Mouse (Mus musculus) lung, embryonic 15.5 days (tissue): ENCODE data around the gene Mta3. TPM values are rescaled to one million over a fixed set of nuclear protein-coding genes. Genes with fewer than 3 reads are reported as not detected.

Source experiments
- ATAC-seq: fragments of 200-750 bp; cut with Nextera tagmentation; 2 replicates; pipeline ENCODE4 v1.8.0; 2017; ENCODE audit warnings: moderate number of reproducible peaks, borderline replicate concordance; ENCODE audit not compliant: low FRiP score, low TSS enrichment; ENCODE audit errors: extremely low read depth
- H3K27ac ChIP-seq: fragments of 300-500 bp; sonication (generic); 2 replicates; pipeline ENCODE4 v1.5.1; 2015; ENCODE audit warnings: moderate library complexity, mild to moderate bottlenecking, inconsistent platforms
- H3K27me3 ChIP-seq: fragments of 300-500 bp; sonication (generic); 2 replicates; pipeline ENCODE4 v1.6.1; 2015; ENCODE audit warnings: inconsistent platforms
- H3K36me3 ChIP-seq: fragments of 300-500 bp; sonication (generic); 2 replicates; pipeline ENCODE4 v1.6.1; 2015; ENCODE audit warnings: inconsistent platforms
- H3K4me1 ChIP-seq: fragments of 300-500 bp; sonication (generic); 2 replicates; pipeline ENCODE4 v1.6.1; 2015; ENCODE audit warnings: inconsistent platforms
- H3K4me2 ChIP-seq: fragments of 300-500 bp; sonication (generic); 2 replicates; pipeline ENCODE4 v1.6.1; 2015; ENCODE audit warnings: inconsistent platforms, mild to moderate bottlenecking, moderate library complexity
- H3K4me3 ChIP-seq: fragments of 300-500 bp; sonication (generic); 2 replicates; pipeline ENCODE4 v1.5.1; 2015; ENCODE audit warnings: mild to moderate bottlenecking, inconsistent platforms
- H3K9ac ChIP-seq: fragments of 300-500 bp; sonication (generic); 2 replicates; pipeline ENCODE4 v1.6.1; 2015; ENCODE audit warnings: inconsistent platforms
- H3K9me3 ChIP-seq: fragments of 300-500 bp; sonication (generic); 2 replicates; pipeline ENCODE4 v1.6.1; 2016; ENCODE audit warnings: inconsistent platforms
- WGBS: fragments of 180-500 bp; shearing (Covaris S2); methylation state at CpG from one replicate; pipeline ENCODE4 v1.1.7; 2015; 5-methylcytosine and 5-hydroxymethylcytosine counted together
- polyA plus RNA-seq: library from polyadenylated mRNA; unstranded; fragments of >200 nt; fragmentation: Nextera tagmentation; extraction: Ambion mirVana; gene quantifications from 2 replicates; pipeline ENCODE4 v1.2.1, GENCODE M21; 2015

Mta3 gene
- polyA plus RNA-seq, 1 experiment from 2014 or later = 51.5 TPM

DNA sequence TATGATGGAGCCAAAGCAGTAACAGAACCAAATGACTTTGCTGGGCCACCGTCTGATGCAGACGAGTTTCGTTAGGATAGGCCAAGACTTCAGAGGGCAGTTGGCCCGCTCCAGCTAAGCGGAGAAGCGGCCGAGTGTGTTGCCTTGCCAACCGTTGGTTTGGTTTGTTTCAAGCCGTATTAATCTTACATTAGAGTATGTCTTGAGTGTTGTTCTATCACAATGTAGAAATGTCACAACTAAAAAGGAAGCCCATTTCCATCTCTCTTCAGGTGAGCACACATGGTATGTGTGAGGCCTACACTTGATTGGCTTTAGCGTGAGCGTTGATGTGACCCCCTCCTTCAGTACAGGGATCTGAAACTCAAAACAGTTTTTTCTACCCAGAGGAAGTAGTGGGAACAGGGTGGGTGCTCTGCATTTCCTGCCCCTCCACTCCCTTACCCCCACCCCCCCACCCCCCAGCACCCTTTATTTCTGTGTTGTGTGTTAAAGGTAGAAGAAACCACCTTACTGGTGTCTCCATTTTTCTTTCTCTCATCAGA, 93.6 kb downstream of the Mta3 start:
- Histone ChIP-seq H3K4me3 (no peak overlapping the region), H3K4me1 (peaks cover 8% of the 10 kb centered on the region; the same call in 1 of the 2 replicates), H3K9me3 (no peaks in the 10 kb centered on the region), H3K27me3 (no peaks in the 10 kb centered on the region), H3K36me3 (0 out of 2 replicates have a peak, but pooled peaks cover 4% of the 10 kb centered on the region), H3K27ac (no peak overlapping the region), H3K9ac (no peak overlapping the region), H3K4me2 (no peak overlapping the region)
- ATAC-seq = no peak
- 83% methylated on average over 11 of the region's 11 CpGs for WGBS

DNA sequence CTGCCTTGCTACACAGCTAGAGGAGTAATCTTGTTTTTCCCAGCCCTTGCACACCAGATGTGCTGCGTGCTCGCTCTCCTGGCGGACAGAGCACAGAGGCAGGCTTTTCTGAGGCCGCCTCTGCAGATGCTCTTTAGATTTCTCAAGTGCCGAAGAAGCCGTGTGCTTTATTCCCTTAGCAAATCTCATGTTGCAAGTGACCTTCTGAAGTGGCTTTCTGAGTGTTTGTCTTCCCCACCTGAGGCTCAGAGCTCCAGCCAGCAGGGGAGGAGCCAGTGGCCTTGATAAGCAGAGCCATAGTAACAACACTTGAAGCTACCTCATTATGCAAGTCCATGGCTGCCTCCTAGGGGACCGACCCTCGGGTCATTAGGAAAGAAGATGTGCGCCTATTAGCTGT, 98.0 kb downstream of the Mta3 start:
- peak; percentile 84 for ATAC-seq
- 53% methylated on average over 9 of the region's 9 CpGs for WGBS

DNA sequence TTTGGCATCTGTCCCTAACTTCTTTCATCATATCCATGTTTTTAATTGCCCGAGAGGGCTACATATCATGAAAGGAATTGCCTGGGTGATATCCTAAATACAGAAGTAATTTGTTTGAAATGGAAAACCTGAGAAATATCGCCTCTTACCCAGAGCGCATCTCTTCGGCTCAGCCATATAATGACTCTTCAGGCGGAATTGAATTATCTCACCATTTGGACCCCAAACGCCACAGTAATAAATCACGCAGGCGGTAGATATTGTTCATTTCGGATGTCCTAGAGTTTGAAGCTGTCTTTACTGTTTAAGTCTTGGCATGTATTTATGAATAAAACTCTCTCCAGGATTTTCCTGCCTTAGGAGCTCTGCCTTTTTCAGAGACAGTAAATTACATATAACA, 99.1 kb downstream of the Mta3 start:
- H3K27me3 ChIP-seq = no peaks in the 10 kb centered on the region
- no peak overlapping the region for H3K4me3 ChIP-seq
- no peak for ATAC-seq
- H3K4me2 ChIP-seq = no peak overlapping the region
- peaks cover 26% of the 10 kb centered on the region; the same call in 1 of the 2 replicates for H3K4me1 ChIP-seq
- no peak overlapping the region for H3K27ac ChIP-seq
- WGBS = 83% methylated on average over 9 of the region's 9 CpGs
- H3K9ac ChIP-seq = no peak overlapping the region
- peaks cover 4% of the 10 kb centered on the region; the same call in 1 of the 2 replicates for H3K36me3 ChIP-seq
- no peaks in the 10 kb centered on the region for H3K9me3 ChIP-seq

More for the DNA sequence above, 98.0 kb downstream of the Mta3 start:
- peak overlapping the region; percentile 12; the same call in 1 of the 2 replicates for H3K4me2 ChIP-seq
- peak overlapping the region; percentile 63 for H3K27ac ChIP-seq
- no peaks in the 10 kb centered on the region for H3K9me3 ChIP-seq
- H3K36me3 ChIP-seq = peaks cover 3% of the 10 kb centered on the region; the same call in 1 of the 2 replicates
- H3K27me3 ChIP-seq = no peaks in the 10 kb centered on the region
- peaks cover 26% of the 10 kb centered on the region; the same call in 1 of the 2 replicates for H3K4me1 ChIP-seq
- H3K4me3 ChIP-seq = no peak overlapping the region
- no peak overlapping the region for H3K9ac ChIP-seq

DNA sequence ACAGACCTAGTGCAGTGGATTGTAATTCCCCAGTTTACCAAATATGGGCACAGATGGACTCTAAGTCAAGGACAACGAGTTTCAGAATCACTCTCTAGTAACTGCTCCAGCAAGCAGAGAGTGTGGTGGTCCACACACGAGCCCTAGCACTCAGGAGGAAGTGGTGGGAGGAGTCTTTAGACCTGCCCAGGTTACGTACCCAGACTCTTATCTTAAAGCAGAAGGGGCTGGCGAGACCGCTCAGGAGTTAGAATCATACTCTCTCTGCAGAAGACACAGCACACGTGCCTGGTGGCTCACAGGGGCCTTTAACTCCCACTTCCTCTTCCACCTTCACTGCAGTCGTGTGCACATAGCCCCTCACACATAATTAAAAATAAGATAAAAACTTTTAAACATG, 101.4 kb downstream of the Mta3 start:
- H3K9ac ChIP-seq = no peak overlapping the region
- H3K36me3 ChIP-seq = peaks cover 7% of the 10 kb centered on the region; the same call in 1 of the 2 replicates
- H3K4me2 ChIP-seq = no peak overlapping the region
- H3K27me3 ChIP-seq = no peaks in the 10 kb centered on the region
- H3K4me3 ChIP-seq = no peak overlapping the region
- H3K27ac ChIP-seq = peak overlapping the region; percentile 11; the same call in 1 of the 2 replicates
- ATAC-seq = no peak
- 35% methylated on average over 7 of the region's 7 CpGs for WGBS
- peaks cover 26% of the 10 kb centered on the region; the same call in 1 of the 2 replicates for H3K4me1 ChIP-seq
- H3K9me3 ChIP-seq = no peaks in the 10 kb centered on the region

DNA sequence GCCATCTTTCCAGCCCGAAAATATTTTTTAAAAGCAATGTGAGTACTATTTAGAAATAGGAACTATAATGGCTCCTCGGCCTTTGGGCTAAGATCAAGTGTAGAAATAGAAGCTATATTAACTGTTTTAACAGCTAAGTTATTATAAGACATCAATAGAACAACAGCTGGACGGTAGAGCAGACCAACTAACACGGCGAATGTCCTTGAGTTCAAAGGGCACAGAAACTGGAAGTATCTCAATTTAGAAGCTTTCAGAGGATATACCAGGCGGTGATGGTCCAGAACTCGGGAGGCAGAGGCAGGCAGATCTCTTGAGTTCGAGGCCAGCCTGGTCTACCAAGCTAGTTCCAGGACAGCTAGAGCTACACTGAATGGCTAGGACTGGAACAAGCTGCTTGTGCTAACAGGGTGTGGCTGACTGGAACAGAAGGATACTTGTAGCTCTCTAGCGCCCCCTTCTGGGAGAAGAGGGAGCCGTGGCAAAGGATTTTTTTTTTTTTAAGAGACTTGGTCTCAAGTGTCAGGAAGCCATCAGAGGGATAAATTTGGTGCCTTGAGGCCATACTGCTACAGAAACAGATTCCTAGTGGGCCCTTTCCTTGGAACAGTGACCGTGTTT, 101.9 kb downstream of the Mta3 start:
- Histone ChIP-seq H3K9ac (no peak overlapping the region), H3K4me1 (peaks cover 24% of the 10 kb centered on the region; the same call in 1 of the 2 replicates), H3K4me3 (no peak overlapping the region), H3K36me3 (peaks cover 7% of the 10 kb centered on the region; the same call in 1 of the 2 replicates), H3K27ac (peak overlapping the region; percentile 11; the same call in 1 of the 2 replicates), H3K27me3 (no peaks in the 10 kb centered on the region), H3K9me3 (no peaks in the 10 kb centered on the region), H3K4me2 (no peak overlapping the region)
- ATAC-seq = no peak
- WGBS = 69% methylated on average over 11 of the region's 11 CpGs

DNA sequence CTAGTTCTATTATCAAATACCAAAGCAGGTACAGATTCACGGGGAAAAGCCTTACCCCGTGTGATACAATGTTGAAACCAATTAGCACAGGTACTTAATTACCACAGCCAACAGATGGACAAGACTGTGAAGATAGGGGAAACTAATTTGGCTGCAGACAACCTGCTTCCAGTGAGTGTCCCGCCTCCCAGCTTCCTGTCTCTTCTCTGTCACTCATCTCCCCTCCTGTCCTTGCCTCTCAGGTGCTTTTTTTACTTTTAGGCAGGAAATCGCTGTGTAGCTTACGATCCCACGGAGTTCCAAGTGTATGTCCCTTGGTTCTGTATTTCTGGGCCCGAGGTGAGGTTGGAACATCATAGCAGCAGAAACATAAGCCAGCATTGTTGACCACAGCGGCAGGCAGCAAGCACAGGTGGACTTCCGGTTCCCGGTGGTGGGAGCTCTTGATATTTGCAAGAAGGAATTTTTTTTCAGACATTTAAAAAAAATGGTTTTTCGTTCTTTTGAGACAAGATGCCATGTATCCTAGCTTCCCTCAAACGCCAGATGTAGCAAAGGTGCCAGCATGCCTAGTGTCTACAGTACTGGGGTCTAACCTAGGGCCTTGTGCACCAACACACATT, 102.6 kb downstream of the Mta3 start:
- H3K4me3 ChIP-seq = no peak overlapping the region
- H3K4me1 ChIP-seq = peaks cover 22% of the 10 kb centered on the region; the same call in 1 of the 2 replicates
- H3K36me3 ChIP-seq = peaks cover 7% of the 10 kb centered on the region; the same call in 1 of the 2 replicates
- ATAC-seq = no peak
- 86% methylated on average over 12 of the region's 12 CpGs for WGBS
- no peaks in the 10 kb centered on the region for H3K9me3 ChIP-seq
- no peak overlapping the region for H3K9ac ChIP-seq
- H3K4me2 ChIP-seq = no peak overlapping the region
- no peaks in the 10 kb centered on the region for H3K27me3 ChIP-seq
- H3K27ac ChIP-seq = no peak overlapping the region

DNA sequence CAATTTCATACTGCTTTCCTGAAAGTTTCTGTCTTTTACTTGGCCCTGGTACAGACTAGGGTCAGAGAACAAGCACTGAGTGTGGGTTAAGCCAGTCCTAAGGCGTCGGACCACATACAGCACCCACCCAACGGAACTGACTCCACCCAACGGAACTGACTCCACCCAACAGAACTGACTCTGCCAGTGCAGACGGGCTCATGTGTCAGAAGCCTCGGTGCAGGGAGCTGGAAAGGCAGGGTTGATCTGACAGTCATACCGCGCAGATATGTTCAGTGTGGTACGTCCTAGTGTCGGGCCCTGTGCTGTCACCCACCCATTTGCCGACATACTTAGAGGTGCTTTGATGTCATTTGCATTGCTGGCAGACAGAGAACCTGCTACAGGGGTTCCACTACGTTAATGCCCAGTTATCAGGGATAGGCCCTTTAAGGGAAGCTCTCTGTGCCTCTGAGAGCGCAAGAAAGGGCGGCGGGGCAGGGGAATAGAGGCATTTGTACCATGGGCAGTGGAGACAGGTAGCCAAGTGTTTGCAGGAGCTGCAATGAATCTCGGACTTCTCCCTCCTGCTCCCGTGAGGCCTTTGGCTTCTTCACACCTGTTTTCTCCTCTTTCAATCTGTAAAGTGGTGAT, 103.3 kb downstream of the Mta3 start:
- Histone ChIP-seq H3K9me3 (no peaks in the 10 kb centered on the region), H3K9ac (no peak overlapping the region), H3K27ac (no peak overlapping the region), H3K36me3 (peaks cover 7% of the 10 kb centered on the region; the same call in 1 of the 2 replicates), H3K27me3 (no peaks in the 10 kb centered on the region), H3K4me1 (peaks cover 20% of the 10 kb centered on the region; the same call in 1 of the 2 replicates), H3K4me2 (no peak overlapping the region), H3K4me3 (no peak overlapping the region)
- ATAC-seq = 0 out of 2 replicates have a peak, but pooled peaks have one; percentile 25
- WGBS = 78% methylated on average over 17 of the region's 17 CpGs

DNA sequence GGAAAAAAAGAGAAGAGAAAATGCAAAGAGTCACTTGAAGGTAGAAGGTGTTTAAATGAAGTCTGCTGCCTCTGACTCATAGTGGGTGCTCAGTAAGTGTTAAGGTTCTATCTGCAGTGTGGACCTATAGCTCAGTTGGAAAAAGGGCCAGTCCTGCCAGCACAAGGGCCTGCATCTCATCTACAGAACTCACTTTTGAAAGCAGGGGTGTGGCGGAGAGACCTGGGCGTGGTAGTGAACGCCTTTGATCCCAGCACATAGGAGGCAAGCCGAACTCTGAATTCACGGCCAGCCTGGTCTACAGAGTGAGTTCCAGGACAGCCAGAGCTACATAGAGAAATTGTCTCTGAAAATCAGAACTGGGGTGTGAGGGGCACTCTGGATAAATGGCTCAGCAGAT, 104.3 kb downstream of the Mta3 start:
- no peaks in the 10 kb centered on the region for H3K27me3 ChIP-seq
- H3K27ac ChIP-seq = no peak overlapping the region
- peaks cover 7% of the 10 kb centered on the region; the same call in 1 of the 2 replicates for H3K36me3 ChIP-seq
- WGBS = 84% methylated on average over 5 of the region's 5 CpGs
- H3K9ac ChIP-seq = no peak overlapping the region
- no peak overlapping the region for H3K4me3 ChIP-seq
- ATAC-seq = no peak
- H3K9me3 ChIP-seq = no peaks in the 10 kb centered on the region
- 0 out of 2 replicates have a peak, but pooled peaks cover 16% of the 10 kb centered on the region for H3K4me1 ChIP-seq
- H3K4me2 ChIP-seq = no peak overlapping the region

DNA sequence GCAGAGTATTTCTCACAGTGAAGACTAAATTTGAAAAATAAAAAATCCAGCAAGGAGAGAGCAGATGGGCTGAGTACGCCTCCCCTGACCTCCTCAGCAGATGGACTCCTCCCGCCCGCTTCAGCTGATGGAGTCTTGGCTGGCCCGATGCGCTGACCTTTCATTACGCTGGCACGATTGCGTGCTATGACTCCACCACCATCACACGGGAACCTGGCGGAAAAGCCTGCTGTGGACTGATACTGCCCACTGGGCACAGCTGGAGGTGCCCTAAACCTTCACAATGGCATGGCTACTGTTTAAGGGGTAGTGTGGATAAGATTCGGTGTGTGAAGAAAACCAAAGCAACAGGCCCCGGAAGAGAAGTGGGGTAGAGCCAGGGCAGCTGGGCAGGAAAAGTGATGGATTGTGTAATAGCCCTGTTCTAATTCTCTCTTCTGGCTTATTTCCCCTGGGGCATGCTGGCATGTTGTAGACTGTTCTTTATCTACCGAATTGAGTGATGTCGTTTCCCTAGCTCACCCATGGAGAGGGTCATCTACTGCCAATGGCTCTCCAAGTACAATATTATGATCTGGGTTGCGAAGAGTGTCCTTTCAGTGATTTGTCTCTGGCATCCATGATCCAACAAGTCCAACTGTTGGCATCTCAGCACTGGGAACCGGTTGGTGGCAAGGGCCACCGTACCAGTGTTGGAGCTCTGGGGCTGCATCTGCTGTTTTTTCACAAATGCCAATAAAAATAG, 106.4 kb downstream of the Mta3 start:
- Histone ChIP-seq H3K27ac (no peak overlapping the region), H3K27me3 (no peaks in the 10 kb centered on the region), H3K4me1 (0 out of 2 replicates have a peak, but pooled peaks cover 8% of the 10 kb centered on the region), H3K4me2 (no peak overlapping the region), H3K4me3 (no peak overlapping the region), H3K9ac (no peak overlapping the region), H3K9me3 (no peaks in the 10 kb centered on the region), H3K36me3 (peaks cover 7% of the 10 kb centered on the region)
- no peak for ATAC-seq
- 92% methylated on average over 17 of the region's 17 CpGs for WGBS

DNA sequence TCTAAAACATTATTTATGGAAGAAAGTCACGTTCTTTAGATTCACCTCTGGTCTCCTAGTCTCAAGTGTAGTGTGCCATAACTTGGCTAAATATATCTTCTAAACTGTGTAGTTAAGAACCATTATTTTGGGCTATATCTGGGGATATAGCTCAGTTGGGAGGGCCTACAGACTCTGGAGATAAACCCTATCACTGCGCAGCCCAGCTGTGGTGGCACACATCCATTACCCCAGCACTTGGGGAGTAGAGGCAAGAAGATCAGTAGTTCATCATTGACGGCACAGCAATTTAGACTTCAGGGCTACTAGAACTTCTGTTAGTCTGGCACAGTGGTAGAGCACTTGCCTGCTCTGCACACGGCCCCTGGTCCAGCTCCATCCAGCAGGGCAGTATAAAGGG, 107.1 kb downstream of the Mta3 start:
- Histone ChIP-seq H3K27ac (no peak overlapping the region), H3K27me3 (no peaks in the 10 kb centered on the region), H3K4me3 (no peak overlapping the region), H3K36me3 (peaks cover 7% of the 10 kb centered on the region), H3K9ac (no peak overlapping the region), H3K4me2 (no peak overlapping the region), H3K4me1 (0 out of 2 replicates have a peak, but pooled peaks cover under 1% of the 10 kb centered on the region), H3K9me3 (no peaks in the 10 kb centered on the region)
- ATAC-seq = no peak
- 85% methylated on average over 4 of the region's 4 CpGs for WGBS

DNA sequence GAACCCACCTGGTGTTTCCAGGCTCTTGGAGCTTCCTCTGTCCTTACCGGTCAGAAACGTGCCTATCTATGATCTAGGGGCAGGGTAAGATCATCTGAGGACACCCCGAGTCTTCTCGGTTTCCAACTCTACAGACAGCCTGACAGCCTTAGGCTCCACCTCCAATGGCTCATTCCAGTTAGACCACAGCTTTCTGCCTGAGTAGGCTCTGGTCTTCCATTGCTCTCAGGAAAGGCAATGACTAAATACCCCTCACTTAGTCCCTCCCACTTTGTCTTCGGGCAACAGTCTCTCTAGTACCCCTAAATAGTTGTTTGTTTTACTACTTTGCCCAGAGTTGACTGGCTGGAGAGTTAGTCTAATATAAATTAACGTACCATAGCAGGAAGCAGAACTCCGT, 111.0 kb downstream of the Mta3 start:
- Histone ChIP-seq H3K9me3 (no peaks in the 10 kb centered on the region), H3K27me3 (no peaks in the 10 kb centered on the region), H3K9ac (no peak overlapping the region), H3K4me2 (no peak overlapping the region), H3K4me1 (0 out of 2 replicates have a peak, but pooled peaks cover 7% of the 10 kb centered on the region), H3K4me3 (no peak overlapping the region), H3K36me3 (no peaks in the 10 kb centered on the region; the same call in 1 of the 2 replicates), H3K27ac (no peak overlapping the region)
- WGBS = 66% methylated on average over 7 of the region's 7 CpGs
- no peak for ATAC-seq
